Mouse (Mus musculus) liver, embryonic 14.5 days (tissue): ENCODE measurements around the gene Tex35.
A peak's percentile ranks its signal among the peaks of the same experiment; 100 is the strongest.

Experiments
- CTCF ChIP-seq: IDR thresholded peaks from 2 replicates; pipeline ENCODE4 v1.5.1; 2016; ENCODE audit warnings: antibody characterized with exemption, low read depth, control low read depth
- EP300 ChIP-seq: IDR thresholded peaks from 2 replicates; pipeline ENCODE4 v1.6.1; 2016; ENCODE audit warnings: antibody characterized with exemption, low read depth

DNA sequence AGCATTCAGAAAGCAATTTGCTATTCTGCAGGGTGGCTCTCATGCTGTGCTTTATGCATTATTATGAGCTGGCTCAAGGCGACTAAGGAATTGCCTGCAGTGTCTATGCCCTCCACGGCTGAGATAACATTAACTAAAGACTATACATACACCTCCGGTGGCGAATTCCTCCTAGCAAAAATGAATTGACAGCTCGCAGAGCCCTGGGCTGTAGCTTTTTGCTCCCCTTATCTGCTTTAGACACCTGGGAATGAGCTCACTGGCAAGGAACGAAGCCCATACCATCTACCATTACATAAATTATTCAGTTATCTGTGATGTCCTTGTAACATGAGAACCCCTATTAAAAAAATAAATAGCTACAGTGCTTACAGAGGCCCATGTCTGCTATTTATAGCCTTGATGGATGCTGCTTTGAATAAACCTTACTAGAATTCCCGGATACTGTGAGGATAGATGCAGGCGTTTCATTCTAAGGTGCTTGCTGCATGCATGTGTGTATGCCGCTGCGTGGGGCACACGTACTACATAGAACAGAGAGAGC is 53.1 kb downstream of the Tex35 start:
- TF ChIP-seq CTCF (no peak), EP300 (peak; percentile 67)
